Mouse (Mus musculus) midbrain, embryonic 11.5 days (tissue): ENCODE data around the gene Exoc2. TPM values are rescaled to one million over a fixed set of nuclear protein-coding genes. Genes with fewer than 3 reads are reported as not detected.

Experiments
- ATAC-seq: fragments of 200-750 bp; cut with Nextera tagmentation; 2 replicates; pipeline ENCODE4 v1.8.0; 2017; ENCODE audit warnings: moderate TSS enrichment, moderate library complexity; ENCODE audit not compliant: low FRiP score
- DNase-seq: peaks from one replicate; pipeline ENCODE4 v3.0.0; 2015; ENCODE audit warnings: low spot score; ENCODE audit errors: missing footprints
- H3K27ac ChIP-seq: fragments of 300-500 bp; sonication (generic); 2 replicates; pipeline ENCODE4 v1.5.1; 2014; ENCODE audit warnings: low read depth, low read length
- H3K27me3 ChIP-seq: fragments of 300-500 bp; sonication (generic); 2 replicates; pipeline ENCODE4 v1.6.1; 2014; ENCODE audit warnings: mild to moderate bottlenecking, low read length, moderate library complexity, mixed read lengths; ENCODE audit not compliant: control insufficient read depth, insufficient read depth
- H3K36me3 ChIP-seq: fragments of 300-500 bp; sonication (generic); 2 replicates; pipeline ENCODE4 v1.6.1; 2014; ENCODE audit warnings: mild to moderate bottlenecking, low read length, moderate library complexity, mixed read lengths; ENCODE audit not compliant: control insufficient read depth, insufficient read depth
- H3K4me1 ChIP-seq: fragments of 300-500 bp; sonication (generic); 2 replicates; pipeline ENCODE4 v1.6.1; 2014; ENCODE audit warnings: low read length; ENCODE audit not compliant: control insufficient read depth, insufficient read depth
- H3K4me2 ChIP-seq: fragments of 300-500 bp; sonication (generic); 2 replicates; pipeline ENCODE4 v1.6.1; 2014; ENCODE audit warnings: mild to moderate bottlenecking, moderate library complexity
- H3K4me3 ChIP-seq: fragments of 300-500 bp; sonication (generic); 2 replicates; pipeline ENCODE4 v1.5.1; 2014; ENCODE audit warnings: low read depth, low read length
- H3K9ac ChIP-seq: fragments of 300-500 bp; sonication (generic); 2 replicates; pipeline ENCODE4 v1.6.1; 2014; ENCODE audit warnings: low read length
- H3K9me3 ChIP-seq: fragments of 300-500 bp; sonication (generic); 2 replicates; pipeline ENCODE4 v1.6.1; 2016; ENCODE audit warnings: low read length; ENCODE audit not compliant: control insufficient read depth
- WGBS: fragments of 180-500 bp; shearing (Covaris S2); extraction: QIAGEN DNeasy Blood & Tissue Kit; methylation state at CpG from one replicate; pipeline ENCODE4 v1.1.7; 2014; 5-methylcytosine and 5-hydroxymethylcytosine counted together
- polyA plus RNA-seq: library from polyadenylated mRNA; unstranded; fragments of >200 nt; fragmentation: Nextera tagmentation; extraction: Ambion mirVana; gene quantifications from 2 replicates; pipeline ENCODE4 v1.2.1, GENCODE M21; 2014

The Exoc2 gene
- polyA plus RNA-seq, result 41.3 and 49.9 TPM in 2 replicates

DNA sequence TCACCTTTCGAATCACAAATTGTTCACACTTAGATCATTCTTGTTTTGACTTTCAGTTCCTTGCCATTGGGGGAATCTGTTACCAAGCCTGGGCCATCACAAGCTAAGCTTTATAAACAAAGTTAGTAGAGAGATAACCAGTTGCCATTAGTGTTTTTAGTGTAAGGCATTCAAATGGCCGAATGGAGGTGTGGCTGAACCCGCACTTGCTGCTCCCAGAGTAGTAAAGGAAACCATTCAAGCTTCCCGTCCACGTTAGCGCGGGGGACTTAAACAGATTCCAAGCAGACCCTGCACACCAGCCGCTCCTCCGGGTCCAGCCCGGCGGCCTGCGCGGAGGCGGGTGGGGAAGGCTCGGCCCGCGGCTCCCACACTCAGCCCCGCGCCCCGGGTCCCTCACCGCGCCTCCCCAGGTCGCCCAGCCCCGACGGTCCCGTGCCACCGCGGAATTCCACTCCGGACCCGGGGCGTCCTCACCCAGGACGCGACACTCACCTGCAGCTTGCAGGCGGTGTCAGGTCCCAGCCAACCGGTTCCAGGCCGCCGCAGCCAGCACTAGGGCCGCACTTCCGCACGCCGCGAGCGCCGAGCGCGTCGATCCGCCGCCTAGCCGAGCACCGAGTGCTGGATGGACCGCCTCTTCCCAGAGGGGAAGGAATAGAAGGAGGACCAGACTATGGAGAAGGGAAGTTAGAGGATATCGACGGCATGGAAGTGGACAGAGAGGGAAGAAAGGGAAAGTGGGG lies at the start of gene Exoc2, which contains the start of gene Gm5447:
Gene Exoc2 (minus strand): TSS at position 593 of the 746 bp plus-strand sequence.
Gene Gm5447 (plus strand): TSS at position 704 of the 746 bp plus-strand sequence.
- DNase-seq (peak; percentile 99), ATAC-seq (peak; percentile 98)
- peak within 1 kb of the TSS; percentile 63 for H3K4me2 ChIP-seq
- under 1% methylated on average over 51 of the region's 54 CpGs for WGBS
- H3K36me3 ChIP-seq, result no peaks in the 10 kb centered on the region
- H3K27ac ChIP-seq, result peak within 1 kb of the TSS; percentile 57
- no peaks in the 10 kb centered on the region for H3K9me3 ChIP-seq
- peak within 1 kb of the TSS; percentile 91 for H3K4me3 ChIP-seq
- no peaks in the 10 kb centered on the region for H3K4me1 ChIP-seq
- H3K27me3 ChIP-seq, result no peaks in the 10 kb centered on the region
- H3K9ac ChIP-seq, result peak within 1 kb of the TSS; percentile 88

DNA sequence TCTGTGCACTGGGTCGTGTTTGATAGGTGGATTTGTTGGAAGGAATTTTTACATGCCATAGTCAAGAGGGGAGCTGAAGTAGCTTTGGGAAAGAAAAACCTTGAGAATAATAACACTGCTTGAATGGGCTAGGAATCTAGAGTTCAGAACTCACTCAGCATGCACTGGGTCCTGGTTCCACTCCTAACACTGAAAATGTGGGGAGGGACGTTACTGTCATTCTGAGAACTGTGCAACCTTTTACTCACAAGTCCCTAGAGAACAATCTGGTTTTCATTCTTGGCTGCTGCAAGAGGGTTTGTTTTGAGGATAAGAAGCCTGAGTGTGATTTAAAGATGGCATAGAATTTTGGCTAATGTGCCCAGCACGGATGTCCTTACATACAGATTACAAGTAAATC lies 49.8 kb upstream of the Exoc2 start:
- no peak overlapping the region for H3K9ac ChIP-seq
- no peak overlapping the region for H3K4me3 ChIP-seq
- no peaks in the 10 kb centered on the region for H3K27me3 ChIP-seq
- no peak for ATAC-seq
- H3K36me3 ChIP-seq, result no peaks in the 10 kb centered on the region
- WGBS, result 85% methylated on average over 3 of the region's 3 CpGs
- no peaks in the 10 kb centered on the region for H3K4me1 ChIP-seq
- no peaks in the 10 kb centered on the region for H3K9me3 ChIP-seq
- DNase-seq, result no peak
- no peak overlapping the region for H3K4me2 ChIP-seq
- no peak overlapping the region for H3K27ac ChIP-seq

DNA sequence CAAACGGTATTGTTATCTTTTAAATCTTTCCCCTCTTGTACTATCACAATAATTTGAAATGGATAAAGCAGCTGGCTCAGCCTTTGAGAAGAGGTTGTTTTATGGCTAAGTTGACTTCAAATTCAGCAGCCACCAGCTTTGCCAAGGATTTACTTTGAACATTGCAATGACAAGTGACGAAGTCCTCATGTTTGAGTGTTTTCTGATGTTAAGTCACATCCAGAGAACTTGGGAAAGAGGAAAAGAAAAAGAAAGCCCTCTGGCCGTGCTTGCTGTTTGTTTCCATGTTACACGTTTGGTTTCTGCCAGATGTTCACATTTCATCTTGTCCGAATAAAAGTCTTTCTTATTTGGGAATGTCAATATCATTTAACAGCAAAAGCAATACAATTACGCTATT lies 48.0 kb upstream of the Exoc2 start:
- no peak overlapping the region for H3K9ac ChIP-seq
- H3K27ac ChIP-seq, result no peak overlapping the region
- H3K4me2 ChIP-seq, result no peak overlapping the region
- H3K9me3 ChIP-seq, result no peaks in the 10 kb centered on the region
- DNase-seq, result no peak
- H3K36me3 ChIP-seq, result no peaks in the 10 kb centered on the region
- 78% methylated on average over 6 of the region's 6 CpGs for whole genome bisulfite sequencing
- ATAC-seq, result no peak
- H3K27me3 ChIP-seq, result no peaks in the 10 kb centered on the region
- H3K4me3 ChIP-seq, result no peak overlapping the region
- no peaks in the 10 kb centered on the region for H3K4me1 ChIP-seq

DNA sequence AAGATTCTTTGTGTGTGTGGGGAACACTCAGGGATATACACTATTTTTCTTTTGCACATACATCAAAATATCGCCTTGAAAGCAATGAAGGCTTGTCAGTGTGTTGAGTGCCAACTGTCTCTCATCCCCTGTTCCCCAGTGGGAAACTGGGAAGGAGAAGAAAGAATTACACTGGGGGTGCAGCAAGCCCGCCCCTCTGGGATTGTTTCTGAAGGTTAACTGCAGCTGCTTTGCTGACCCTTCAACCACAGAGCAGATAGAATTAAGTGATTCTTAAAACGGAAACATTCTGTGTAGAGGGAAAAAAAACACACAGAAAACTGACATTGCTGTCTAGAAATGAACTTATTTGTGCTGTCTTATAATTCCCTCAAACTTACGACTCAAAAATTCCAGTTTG lies 47.6 kb upstream of the Exoc2 start:
- no peak overlapping the region for H3K4me3 ChIP-seq
- H3K36me3 ChIP-seq, result no peaks in the 10 kb centered on the region
- no peak overlapping the region for H3K27ac ChIP-seq
- no peaks in the 10 kb centered on the region for H3K9me3 ChIP-seq
- WGBS, result 72% methylated on average over 4 of the region's 4 CpGs
- no peak overlapping the region for H3K9ac ChIP-seq
- H3K27me3 ChIP-seq, result no peaks in the 10 kb centered on the region
- no peak for DNase-seq
- no peak for ATAC-seq
- no peak overlapping the region for H3K4me2 ChIP-seq
- H3K4me1 ChIP-seq, result no peaks in the 10 kb centered on the region

DNA sequence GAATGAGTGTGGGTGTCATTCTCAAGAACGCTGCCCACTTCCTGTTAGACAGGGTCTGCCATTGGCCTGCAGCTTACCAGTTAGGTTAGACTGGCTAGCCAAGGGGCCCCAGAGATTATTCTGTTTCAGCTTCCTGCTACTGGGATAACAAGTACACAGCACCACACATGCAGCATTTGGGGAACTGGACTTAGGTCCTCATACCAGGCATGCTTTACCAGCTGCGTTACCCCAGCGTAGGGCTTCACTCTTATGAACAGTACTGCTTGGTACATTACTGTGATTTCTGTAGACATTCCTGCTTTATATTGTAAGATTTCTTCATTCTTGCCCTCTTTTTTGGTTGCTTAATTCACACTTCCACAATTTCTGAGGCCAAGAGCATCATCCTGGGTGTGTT lies 43.7 kb upstream of the Exoc2 start:
- no peak overlapping the region for H3K4me2 ChIP-seq
- no peaks in the 10 kb centered on the region for H3K27me3 ChIP-seq
- no peak for ATAC-seq
- no peaks in the 10 kb centered on the region for H3K4me1 ChIP-seq
- WGBS, result 92% methylated on average over 3 of the region's 3 CpGs
- H3K9me3 ChIP-seq, result no peaks in the 10 kb centered on the region
- no peak overlapping the region for H3K4me3 ChIP-seq
- H3K36me3 ChIP-seq, result no peaks in the 10 kb centered on the region
- no peak for DNase-seq
- H3K9ac ChIP-seq, result no peak overlapping the region
- H3K27ac ChIP-seq, result no peak overlapping the region

DNA sequence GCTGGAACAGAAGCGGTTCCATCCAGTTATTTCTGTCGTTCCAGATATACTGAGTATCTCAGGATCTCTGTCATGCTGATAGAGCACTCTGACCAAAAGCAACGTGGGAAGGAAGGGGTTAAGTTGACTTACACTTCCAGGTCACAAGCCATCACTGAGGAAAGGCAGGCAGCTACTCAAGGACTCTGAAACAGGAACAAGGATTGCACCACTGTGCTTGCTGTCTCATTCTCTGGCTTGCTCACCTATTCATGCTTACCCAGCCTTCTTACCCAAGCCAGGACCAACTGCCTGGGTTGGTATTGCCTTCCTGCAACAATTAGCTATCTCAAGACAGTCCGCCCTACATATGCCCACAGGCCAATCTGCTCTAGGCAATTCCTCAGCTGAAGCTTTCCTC lies 31.1 kb upstream of the Exoc2 start:
- Histone ChIP-seq H3K27me3 (no peaks in the 10 kb centered on the region), H3K4me1 (no peaks in the 10 kb centered on the region), H3K4me3 (no peak overlapping the region), H3K9ac (no peak overlapping the region), H3K27ac (no peak overlapping the region), H3K9me3 (no peaks in the 10 kb centered on the region), H3K4me2 (no peak overlapping the region), H3K36me3 (no peaks in the 10 kb centered on the region)
- ATAC-seq (no peak), DNase-seq (peak; percentile 67)
- WGBS, result 74% methylated on average over 4 of the region's 4 CpGs

DNA sequence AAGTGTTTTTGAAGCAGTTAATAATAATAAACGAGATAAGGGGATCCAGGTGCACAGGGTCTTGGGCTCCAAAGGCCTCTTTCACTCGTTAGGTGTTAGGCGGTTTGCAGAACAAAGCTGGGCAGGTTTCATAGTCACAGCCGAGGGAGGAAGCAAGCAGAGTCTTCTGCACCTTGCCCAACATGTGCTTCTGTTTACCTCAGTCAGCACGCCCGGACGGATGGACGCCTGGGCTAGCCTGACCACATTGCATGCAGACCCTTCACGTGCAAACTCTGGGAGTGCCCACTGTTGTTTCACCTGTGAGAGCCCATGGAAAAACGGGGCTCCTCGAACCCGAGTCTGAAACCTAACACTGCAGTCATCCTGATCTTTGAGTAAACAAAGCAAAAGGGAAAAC lies 30.6 kb upstream of the Exoc2 start:
- WGBS, result 68% methylated on average over 12 of the region's 12 CpGs
- Histone ChIP-seq H3K4me3 (no peak overlapping the region), H3K4me1 (no peaks in the 10 kb centered on the region), H3K36me3 (no peaks in the 10 kb centered on the region), H3K4me2 (no peak overlapping the region), H3K27me3 (no peaks in the 10 kb centered on the region), H3K27ac (no peak overlapping the region), H3K9ac (no peak overlapping the region), H3K9me3 (no peaks in the 10 kb centered on the region)
- no peak for ATAC-seq
- peak; percentile 73 for DNase-seq

DNA sequence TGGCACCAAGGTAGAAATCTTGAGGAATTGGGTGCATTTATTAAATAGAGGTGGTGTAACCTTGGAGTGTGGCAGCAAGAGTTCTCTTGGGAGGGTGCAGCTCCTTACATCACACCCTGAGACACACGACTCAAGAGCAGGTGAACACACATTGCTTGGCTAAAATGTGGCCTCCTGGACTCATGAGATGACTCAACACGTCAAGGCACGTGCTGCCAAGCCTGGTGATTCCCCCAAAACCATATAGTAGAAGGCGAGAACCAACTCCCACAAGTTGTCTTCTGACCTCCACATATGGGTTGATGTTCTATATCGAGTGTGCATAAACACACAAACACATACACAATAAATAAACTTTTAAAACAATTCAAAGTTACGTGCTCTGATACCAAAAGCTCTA lies 25.9 kb upstream of the Exoc2 start:
- no peaks in the 10 kb centered on the region for H3K27me3 ChIP-seq
- no peaks in the 10 kb centered on the region for H3K9me3 ChIP-seq
- peak; percentile 56 for DNase-seq
- ATAC-seq, result no peak
- no peak overlapping the region for H3K9ac ChIP-seq
- H3K36me3 ChIP-seq, result no peaks in the 10 kb centered on the region
- 89% methylated on average over 6 of the region's 6 CpGs for WGBS
- no peak overlapping the region for H3K4me2 ChIP-seq
- no peak overlapping the region for H3K27ac ChIP-seq
- H3K4me3 ChIP-seq, result no peak overlapping the region
- no peaks in the 10 kb centered on the region for H3K4me1 ChIP-seq

DNA sequence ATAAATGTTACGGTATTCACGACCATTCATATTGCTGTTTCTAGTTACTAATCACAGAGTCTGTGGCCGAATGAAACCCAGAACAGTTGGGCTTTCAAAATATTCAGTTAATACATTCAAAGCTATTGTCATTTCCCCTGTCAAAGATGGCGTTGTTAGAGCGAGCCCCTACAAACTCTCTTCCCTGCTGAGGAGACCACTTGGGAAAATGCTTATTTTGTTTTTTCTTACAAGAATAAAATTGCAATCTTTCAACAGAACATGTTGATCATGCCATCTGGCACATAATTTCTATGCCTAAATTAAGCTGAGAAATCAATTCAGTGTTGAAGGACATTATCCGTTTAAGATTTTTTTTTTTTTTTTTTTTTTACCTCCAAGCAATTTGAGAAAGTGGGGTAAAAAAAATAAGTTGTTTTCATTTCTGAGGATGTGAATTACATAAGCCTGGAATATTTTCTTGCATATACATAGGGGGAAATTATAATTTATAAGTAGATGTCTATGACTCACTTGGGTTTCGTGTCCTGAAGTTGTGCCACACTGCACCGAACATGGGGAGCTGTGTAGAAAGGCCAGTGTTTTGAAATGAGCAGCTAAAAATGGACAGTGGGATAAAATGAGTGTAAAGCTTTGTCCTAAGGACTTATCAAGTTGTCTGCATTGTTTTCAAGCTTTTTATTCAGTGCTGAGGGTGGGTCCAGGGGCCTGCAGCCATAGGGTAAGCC lies 23.8 kb upstream of the Exoc2 start:
- Histone ChIP-seq H3K4me2 (no peak overlapping the region), H3K36me3 (no peaks in the 10 kb centered on the region), H3K9ac (no peak overlapping the region), H3K4me1 (no peaks in the 10 kb centered on the region), H3K9me3 (no peaks in the 10 kb centered on the region), H3K27me3 (no peaks in the 10 kb centered on the region), H3K27ac (no peak overlapping the region), H3K4me3 (no peak overlapping the region)
- 86% methylated on average over 8 of the region's 8 CpGs for WGBS
- DNase-seq (no peak), ATAC-seq (no peak)
